Mouse (Mus musculus) macrophage (primary cell): ENCODE results near the gene 2810004N23Rik. TPM values are rescaled to one million over a fixed set of nuclear protein-coding genes. Genes with fewer than 3 reads are reported as not detected.

Experiments
- H3K27ac ChIP-seq: fragments of 350-480 bp; formaldehyde crosslinking; 2 replicates; pipeline ENCODE4 v1.9.0; 2021
- H3K36me3 ChIP-seq: fragments of 350-480 bp; formaldehyde crosslinking; 2 replicates; pipeline ENCODE4 v1.9.0; 2021; ENCODE audit errors: inconsistent target
- H3K4me3 ChIP-seq: fragments of 350-480 bp; formaldehyde crosslinking; 2 replicates; pipeline ENCODE4 v1.9.0; 2021; ENCODE audit errors: inconsistent target
- H3K79me2 ChIP-seq: fragments of 350-480 bp; formaldehyde crosslinking; 2 replicates; pipeline ENCODE4 v1.9.0; 2021; ENCODE audit errors: inconsistent target
- WGBS: methylation state at CpG from one replicate; pipeline ENCODE4 v1.1.7; 2026; ENCODE audit warnings: inconsistent platforms; ENCODE audit not compliant: missing documents; 5-methylcytosine and 5-hydroxymethylcytosine counted together
- polyA plus RNA-seq: library from polyadenylated mRNA; stranded (reverse); fragments of 250-400 nt; gene quantifications from 3 replicates; pipeline ENCODE4 v1.2.4, GENCODE M21; 2018; ENCODE audit warnings: inconsistent platforms
- total RNA-seq, 78 experiments: library from RNA; depleted of rRNA; stranded (reverse); fragments of 250-400 nt; gene quantifications; 1 replicate in 9 of 78; 2 replicates in 24 of 78; 3 replicates in 43 of 78; 4 replicates in 2 of 78; pipeline ENCODE4 v1.2.4; 2018; ENCODE audit warnings: inconsistent platforms in 56 of 78

2810004N23Rik gene
- 10 to 100 TPM in 14 of 26 experiments, 1 to 10 TPM in 12; 3.5 to 31.7 (median 11.6) TPM for total RNA-seq (2018; cell fraction: chromatin; rRNA removed)
- total RNA-seq (2018; cell fraction: cytosol; rRNA removed): 10 to 100 TPM in 21 of 26 experiments, 1 to 10 TPM in 5; 7.1 to 16.9 (median 12.5) TPM
- total RNA-seq (2018; cell fraction: nucleus; rRNA removed): 10 to 100 TPM in 12 of 26 experiments, 1 to 10 TPM in 14; 4.6 to 30.9 (median 7.7) TPM
- 11.3 to 24.7 TPM (median 17.6 TPM) in 3 replicates for polyA plus RNA-seq

DNA sequence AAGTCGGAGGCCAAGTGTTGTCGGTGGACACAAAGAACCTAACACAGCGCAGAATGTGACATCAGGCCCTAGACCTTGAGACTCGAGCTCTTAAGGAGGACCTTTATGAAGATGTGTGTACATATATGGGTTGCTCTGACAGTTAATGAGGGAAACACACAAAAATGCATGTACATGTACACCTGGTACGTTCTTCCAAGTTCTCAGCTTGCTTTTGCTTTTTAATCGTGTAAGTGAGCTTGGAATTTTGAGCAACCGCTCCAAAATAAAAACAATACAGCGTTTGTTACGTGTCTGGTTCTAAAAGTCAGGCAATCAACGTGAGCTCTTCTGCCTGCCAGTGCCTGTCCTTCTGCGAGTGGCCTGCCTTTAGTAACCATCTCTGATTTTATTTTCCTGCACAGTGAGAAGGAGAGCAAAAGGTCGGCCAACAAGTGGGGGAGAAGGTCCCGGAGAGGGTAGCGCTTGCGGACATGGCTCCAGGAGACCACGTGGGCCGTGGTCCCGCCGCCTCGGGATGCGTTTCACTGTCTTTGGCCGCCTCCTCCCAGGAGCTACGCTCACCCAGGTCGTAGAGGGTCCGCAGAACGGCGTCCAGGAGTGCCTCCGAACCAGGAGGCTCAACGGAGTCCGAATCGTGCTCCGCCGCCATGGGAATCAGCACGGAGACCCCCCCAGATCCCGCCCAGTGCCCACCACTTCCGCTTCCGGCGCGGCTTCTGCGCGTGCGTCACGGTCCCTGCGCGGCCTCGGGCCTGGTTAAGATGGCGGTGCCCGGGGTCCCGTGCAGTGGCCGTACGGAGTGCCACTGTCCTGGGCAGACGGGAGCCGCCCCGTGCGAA is at the start of gene 2810004N23Rik, which contains the start of gene Gnpat:
2810004N23Rik (minus strand) TSS at position 800 of the 842 bp plus-strand sequence.
Gnpat (plus strand) TSS at position 713 of the 842 bp plus-strand sequence.
- H3K4me3 ChIP-seq: peak within 1 kb of the TSS; percentile 96

DNA sequence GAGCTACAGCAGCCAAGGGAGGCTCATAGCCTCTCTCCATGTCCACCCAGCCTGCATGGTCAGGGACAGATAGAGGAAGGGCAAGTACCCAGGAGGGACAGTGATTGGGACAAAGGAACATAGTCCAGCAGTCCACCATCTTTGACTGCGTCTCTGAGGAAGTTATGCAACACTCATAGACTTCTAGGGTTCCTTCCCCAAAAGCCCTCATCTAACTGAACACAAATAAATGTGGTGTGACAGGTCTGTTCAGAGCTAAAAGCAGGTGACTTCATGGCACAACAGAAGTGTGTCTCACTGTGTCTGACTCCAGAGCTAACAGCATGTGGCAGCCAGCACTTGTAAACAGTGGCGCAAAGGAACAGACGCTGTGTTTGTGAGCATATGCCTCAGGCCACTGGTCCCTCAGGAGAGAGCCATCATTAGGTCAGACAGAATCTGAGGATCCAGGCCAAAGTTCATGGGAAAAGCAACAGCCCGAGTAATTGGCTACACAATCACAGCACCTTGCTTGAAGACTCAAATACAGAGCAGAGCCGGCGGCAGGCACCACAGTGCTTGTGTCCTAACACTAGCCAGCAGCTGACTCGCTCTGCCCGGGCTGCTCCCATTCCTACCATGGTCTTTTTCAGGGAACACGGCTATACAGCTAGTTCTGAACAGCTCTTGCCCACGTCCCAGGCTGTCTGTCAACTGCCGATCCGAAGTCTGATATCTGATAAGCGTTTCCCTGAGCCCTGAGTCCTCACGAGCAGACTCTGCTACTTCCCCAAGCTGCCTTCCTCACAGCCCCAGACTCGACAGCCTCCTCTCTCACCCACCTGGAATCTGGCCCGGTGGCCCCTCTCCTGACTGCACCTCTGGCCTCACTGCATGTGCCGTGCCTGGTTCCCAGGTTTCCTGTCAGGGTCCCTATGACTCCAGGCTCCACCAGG is 49.3 kb upstream of the 2810004N23Rik start:
- Histone ChIP-seq H3K27ac (no peak overlapping the region), H3K79me2 (peaks cover 26% of the 10 kb centered on the region; the same call in 1 of the 2 replicates), H3K4me3 (no peak overlapping the region), H3K36me3 (peaks cover 43% of the 10 kb centered on the region; the same call in 1 of the 2 replicates)
- WGBS: 50% methylated on average over 17 of the region's 17 CpGs

More for the DNA sequence above, at the start of gene 2810004N23Rik, which contains the start of gene Gnpat:
- peaks cover 57% of the 10 kb centered on the region for H3K79me2 ChIP-seq
- WGBS: under 1% methylated on average over 55 of the region's 55 CpGs
- H3K36me3 ChIP-seq: 0 out of 2 replicates have a peak, but pooled peaks cover 8% of the 10 kb centered on the region
- peak within 1 kb of the TSS; percentile 69 for H3K27ac ChIP-seq

DNA sequence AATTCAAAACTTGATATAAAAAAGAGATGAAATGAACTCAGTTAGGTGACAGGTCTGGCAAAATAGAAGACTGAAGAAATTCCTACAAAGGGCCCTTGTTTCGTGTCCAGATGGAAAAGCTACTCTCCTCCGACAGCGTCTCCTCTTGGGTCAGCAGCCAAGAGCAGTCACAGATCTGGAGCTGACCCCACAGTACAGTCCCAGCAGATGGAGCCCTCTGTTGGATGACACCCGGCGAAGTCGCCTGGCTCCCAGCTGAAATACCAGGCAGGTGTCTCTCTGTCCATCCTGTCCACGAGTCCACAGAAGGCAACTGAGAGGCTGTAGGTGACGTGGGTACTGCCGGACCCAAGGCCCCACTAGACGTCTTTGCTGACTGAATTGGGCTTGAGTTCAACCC is 47.4 kb upstream of the 2810004N23Rik start:
- peaks cover 59% of the 10 kb centered on the region for H3K36me3 ChIP-seq
- no peak overlapping the region for H3K27ac ChIP-seq
- no peak overlapping the region for H3K4me3 ChIP-seq
- WGBS: 94% methylated on average over 10 of the region's 10 CpGs
- H3K79me2 ChIP-seq: peaks cover 29% of the 10 kb centered on the region

DNA sequence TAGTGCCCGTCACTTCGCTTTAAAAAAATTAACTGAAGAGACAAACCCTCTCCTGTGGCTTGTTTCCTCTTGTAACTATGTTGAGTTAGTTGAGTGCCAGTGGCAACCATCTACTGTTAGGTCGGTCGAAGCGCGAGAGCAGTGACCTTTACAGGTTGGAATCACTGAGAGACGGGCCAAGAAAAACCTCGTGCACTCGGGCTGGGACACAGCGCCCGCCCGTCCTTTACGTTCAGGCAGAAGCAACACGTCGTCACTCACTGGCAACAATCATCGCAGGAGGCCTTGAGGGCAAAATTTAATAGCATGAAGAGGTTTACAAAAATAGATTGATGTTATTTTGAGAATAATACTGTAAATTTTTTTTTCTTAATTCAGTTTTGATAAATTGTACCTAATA is 47.0 kb upstream of the 2810004N23Rik start:
- Histone ChIP-seq H3K36me3 (peaks cover 63% of the 10 kb centered on the region), H3K4me3 (no peak overlapping the region), H3K79me2 (peaks cover 33% of the 10 kb centered on the region), H3K27ac (no peak overlapping the region)
- 92% methylated on average over 16 of the region's 16 CpGs for whole genome bisulfite sequencing

DNA sequence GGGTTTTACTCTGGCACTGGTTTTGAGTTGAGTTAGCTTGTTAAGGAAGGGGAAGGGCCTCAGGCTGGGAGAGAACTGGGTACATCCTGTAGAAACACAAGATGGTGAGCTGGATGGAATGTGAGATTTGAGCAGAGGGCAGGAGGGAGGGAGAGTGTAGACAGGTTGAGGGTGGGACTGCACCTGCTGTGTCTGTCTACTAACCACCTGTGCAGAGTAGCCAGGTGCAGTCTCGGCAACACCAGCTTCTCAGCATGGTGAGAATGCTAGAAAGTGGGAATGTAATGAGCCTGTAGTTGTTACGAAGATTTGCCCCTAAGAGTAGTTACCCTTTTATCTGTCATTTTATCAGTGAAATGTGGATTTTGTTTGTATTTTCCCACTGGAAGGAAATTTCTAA is 42.6 kb upstream of the 2810004N23Rik start:
- peaks cover 75% of the 10 kb centered on the region for H3K79me2 ChIP-seq
- H3K36me3 ChIP-seq: peaks cover 85% of the 10 kb centered on the region
- no peak overlapping the region for H3K4me3 ChIP-seq
- WGBS: 100% methylated on average over 2 of the region's 2 CpGs
- no peak overlapping the region for H3K27ac ChIP-seq

DNA sequence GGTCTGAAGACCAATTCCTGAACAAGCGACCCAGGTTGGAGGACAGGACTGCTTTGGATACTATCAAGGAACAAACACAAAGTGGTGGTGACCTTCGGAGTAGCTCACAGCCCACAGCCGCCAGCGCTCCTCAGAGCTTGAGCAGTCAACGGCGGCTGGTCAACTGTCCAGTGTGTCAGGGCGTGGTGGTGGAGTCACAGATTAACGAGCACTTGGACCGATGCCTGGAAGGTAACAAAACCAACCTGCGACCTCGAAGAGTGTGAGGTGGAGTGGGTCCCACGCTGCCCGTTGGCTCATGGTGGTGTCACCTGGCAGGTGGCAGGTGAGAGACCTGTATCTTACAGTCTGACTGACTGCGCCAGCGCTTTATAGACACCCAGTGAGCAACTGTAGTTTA is 40.3 kb upstream of the 2810004N23Rik start:
- WGBS: 98% methylated on average over 14 of the region's 15 CpGs
- Histone ChIP-seq H3K36me3 (peaks cover 72% of the 10 kb centered on the region), H3K79me2 (peaks cover 97% of the 10 kb centered on the region), H3K27ac (no peak overlapping the region), H3K4me3 (no peak overlapping the region)

DNA sequence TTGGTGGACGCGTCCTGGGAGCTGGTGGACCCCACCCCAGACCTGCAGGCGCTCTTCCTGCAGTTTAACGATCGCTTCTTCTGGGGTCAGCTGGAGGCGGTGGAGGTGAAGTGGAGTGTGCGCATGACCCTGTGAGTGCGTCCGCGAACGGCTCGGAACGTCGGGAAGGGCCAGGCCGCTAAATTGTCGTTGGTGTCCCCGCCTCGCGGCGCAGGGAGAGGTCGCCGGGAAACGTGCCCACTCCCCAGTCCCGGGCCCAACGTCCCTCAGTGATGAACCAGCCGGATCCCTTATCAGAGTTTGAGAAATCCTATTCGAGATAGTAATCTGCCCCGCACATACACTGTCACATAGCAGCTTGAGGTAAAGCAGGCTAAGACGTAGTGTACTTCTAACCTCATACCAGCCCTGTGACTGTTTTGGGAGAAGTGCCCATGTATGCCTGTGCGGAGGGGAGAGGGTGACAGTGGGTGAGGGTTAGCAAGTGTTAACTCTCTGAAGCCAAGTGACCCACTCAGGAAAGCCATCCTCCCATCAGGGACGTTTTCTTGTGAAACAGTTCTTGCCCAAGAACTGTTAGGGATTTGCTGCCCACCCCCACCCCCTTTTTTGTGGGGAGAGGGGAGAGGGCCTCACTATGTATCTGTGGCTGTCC is 35.5 kb upstream of the 2810004N23Rik start:
- H3K36me3 ChIP-seq: peaks cover 49% of the 10 kb centered on the region
- peak overlapping the region; percentile 17; the same call in 1 of the 2 replicates for H3K27ac ChIP-seq
- H3K79me2 ChIP-seq: peaks cover 87% of the 10 kb centered on the region
- WGBS: 2% methylated on average over 31 of the region's 31 CpGs
- peak overlapping the region; percentile 56 for H3K4me3 ChIP-seq

DNA sequence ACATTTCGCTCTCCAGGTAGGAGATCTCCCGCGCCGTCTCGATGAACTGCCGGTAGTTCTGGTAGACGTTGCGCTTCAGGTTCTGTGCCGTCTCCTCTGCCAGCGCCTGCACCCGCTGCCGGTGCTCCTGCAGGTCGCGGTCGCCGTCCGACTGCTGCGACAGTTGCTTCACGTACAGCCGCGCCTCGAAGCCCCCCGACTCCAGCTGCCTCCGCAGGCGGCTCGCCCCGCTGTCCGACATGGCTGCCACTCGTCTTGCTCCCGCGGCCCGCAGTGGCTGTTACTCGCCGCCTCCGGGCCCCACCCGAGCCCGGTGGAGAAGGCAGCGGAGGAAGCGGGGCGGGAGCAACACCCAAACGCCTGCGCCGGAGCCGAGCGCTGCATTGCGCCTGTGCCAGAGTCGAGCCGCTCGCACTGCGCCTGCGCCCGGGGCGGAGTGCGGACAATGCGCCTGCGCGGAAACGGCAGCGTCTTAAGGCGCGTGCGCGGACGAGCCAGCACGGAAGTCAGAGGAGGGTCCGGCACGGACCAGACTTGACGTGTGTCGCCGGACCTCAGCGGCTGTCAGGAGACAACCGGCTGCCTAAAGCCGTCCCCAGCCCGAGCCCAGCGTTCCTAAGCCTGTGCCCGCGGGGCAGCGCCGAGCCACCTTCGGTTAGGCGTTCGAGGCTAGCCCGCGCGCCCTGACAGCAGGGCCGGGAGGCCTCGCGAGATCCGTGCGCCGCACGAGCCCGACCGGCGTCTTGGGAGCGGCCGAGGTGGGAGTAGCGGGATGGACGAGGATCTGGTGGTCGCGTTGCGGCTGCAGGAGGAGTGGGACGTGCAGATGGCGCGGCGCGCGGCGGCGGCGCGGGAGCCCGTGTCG is 34.7 kb upstream of the 2810004N23Rik start, which contains the start of the genes Exoc8 and Sprtn:
Exoc8 (minus strand) TSS at position 320 of the 865 bp plus-strand sequence.
Sprtn (plus strand) TSS at position 501 of the 865 bp plus-strand sequence.
- peaks cover 44% of the 10 kb centered on the region for H3K36me3 ChIP-seq
- H3K79me2 ChIP-seq: peaks cover 87% of the 10 kb centered on the region
- under 1% methylated on average over 94 of the region's 114 CpGs for WGBS
- peak within 1 kb of the TSS; percentile 56 for H3K4me3 ChIP-seq
- peak within 1 kb of the TSS; percentile 17; the same call in 1 of the 2 replicates for H3K27ac ChIP-seq

DNA sequence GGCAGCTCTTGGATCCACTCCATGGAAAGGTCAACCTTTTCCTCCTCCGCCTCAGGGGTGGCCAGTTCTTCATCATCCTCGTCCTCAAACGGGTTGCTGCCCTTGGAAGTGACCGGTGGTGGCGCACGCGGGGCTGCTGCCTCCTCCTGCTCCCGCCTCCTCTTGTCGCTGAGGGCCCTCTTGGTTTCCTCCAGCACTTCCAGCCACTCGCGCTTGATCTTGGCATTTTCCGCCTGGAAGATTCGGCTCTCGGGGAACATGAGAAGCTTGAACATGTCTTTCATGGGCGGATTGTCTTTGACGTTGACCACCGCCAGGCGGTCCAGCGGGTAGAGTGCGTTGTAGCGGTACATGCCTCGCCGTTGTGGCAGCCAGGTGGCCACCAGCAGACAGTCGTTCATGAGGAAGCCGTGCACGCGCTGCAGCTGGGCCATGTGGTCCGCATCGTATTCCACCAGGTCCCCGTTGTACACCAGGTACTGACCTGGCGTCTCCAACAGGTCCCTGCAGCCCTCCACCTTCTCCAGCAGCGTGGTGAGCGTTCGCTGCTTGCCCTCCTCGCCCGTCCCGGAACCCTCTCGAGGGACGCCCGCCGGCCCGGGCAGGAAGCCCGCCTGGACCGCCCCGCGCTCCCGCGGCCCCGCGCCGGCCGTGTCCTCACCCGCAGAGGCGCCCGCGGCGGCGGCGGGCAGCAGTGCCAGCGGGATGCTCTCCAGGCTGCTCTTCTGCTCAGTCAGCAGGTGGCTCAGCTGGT is 33.9 kb upstream of the 2810004N23Rik start:
- Histone ChIP-seq H3K36me3 (peaks cover 36% of the 10 kb centered on the region), H3K27ac (no peak overlapping the region), H3K4me3 (peak overlapping the region; percentile 45), H3K79me2 (peaks cover 79% of the 10 kb centered on the region)
- WGBS: 1% methylated on average over 53 of the region's 60 CpGs

DNA sequence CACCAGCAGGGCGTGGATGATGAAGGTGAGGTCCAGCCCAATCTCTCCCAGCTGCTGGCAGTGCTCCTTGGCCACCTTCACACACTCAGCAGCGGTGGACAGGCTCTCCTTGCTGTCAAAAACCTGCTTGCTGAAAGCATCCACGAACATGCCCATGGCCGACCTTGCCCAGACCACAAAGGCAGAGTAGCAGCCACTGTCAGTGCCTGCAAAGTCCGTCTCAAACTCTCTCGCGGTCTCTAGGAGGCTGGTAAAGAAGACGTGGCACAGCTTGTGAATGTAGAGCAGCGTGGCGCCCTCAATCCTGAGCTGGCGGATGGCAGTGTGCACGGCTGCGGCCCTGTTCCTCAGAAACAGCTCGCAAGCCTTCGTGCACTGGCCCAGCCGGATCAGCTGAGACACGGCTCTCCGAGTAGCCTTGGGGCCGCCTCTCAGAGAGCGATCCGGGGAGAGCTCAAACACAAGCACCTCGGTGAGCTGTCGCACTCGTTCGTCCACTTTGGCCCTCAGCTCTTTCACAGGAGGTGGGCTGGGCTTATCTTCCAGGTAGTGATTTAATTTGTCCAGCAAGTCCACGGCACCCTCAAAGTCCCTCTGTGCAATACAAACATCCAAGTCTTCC is 33.2 kb upstream of the 2810004N23Rik start:
- no peak overlapping the region for H3K27ac ChIP-seq
- 89% methylated on average over 26 of the region's 26 CpGs for WGBS
- peak overlapping the region; percentile 45; the same call in 1 of the 2 replicates for H3K4me3 ChIP-seq
- peaks cover 35% of the 10 kb centered on the region for H3K36me3 ChIP-seq
- H3K79me2 ChIP-seq: peaks cover 74% of the 10 kb centered on the region

DNA sequence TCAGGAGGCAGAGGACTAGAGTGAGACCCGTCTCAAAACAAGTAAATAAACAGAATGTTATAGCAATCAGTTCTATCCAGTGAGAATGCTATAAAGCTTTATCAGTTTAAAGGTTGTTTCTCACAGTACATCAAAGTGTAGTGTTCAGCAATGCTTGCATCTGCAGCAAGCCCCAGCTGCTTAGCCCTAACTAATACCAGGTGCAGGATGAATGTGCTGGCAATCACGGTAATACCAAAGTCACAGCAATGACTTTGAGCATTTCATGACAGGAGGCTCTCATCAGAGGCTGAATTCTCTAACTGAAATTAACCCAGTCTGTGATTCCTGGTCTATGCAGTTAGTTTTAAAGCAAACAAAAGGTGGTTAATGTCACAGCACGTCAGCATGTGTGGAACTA is 29.7 kb upstream of the 2810004N23Rik start:
- Histone ChIP-seq H3K27ac (no peak overlapping the region), H3K4me3 (no peak overlapping the region), H3K36me3 (peaks cover 33% of the 10 kb centered on the region), H3K79me2 (peaks cover 44% of the 10 kb centered on the region)
- WGBS: 89% methylated on average over 3 of the region's 3 CpGs

DNA sequence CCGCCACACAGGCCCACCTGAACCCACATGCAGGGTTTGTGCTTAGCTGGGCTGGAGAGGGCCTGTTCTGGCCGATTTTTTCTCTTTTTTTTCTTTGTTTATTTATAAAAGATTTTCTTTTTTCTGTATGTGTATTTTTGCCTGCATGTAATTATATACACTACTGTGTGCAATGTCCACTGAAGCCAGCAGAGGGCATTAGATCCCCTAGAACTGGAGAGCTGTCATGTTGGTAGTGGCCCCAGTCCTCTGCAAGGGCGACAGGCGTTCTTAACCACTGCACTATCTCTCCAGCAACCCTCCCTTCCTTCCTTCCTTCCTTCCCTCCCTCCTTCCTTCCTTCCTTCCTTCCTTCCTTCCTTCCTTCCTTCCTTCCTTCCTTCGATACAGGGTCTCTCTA is 25.5 kb upstream of the 2810004N23Rik start:
- WGBS: 93% methylated on average over 4 of the region's 5 CpGs
- no peak overlapping the region for H3K4me3 ChIP-seq
- H3K36me3 ChIP-seq: peaks cover 61% of the 10 kb centered on the region

More for the DNA sequence above, 25.5 kb upstream of the 2810004N23Rik start:
- no peak overlapping the region for H3K27ac ChIP-seq
- peaks cover 8% of the 10 kb centered on the region; the same call in 1 of the 2 replicates for H3K79me2 ChIP-seq
